Mouse (Mus musculus) ES-Bruce4 (cell line): ENCODE data around the gene Ints11.

ENCODE experiments used
- CTCF ChIP-seq: IDR thresholded peaks from one replicate; pipeline ENCODE4 v1.8.1; 2011; ENCODE audit warnings: low read depth, low read length
- EP300 ChIP-seq: IDR thresholded peaks from 2 replicates; pipeline ENCODE4 v1.6.1; 2011; ENCODE audit warnings: low read depth, low read length; ENCODE audit not compliant: insufficient read depth
- POLR2A ChIP-seq: IDR thresholded peaks from one replicate; pipeline ENCODE4 v1.8.1; 2011; ENCODE audit warnings: low read length; ENCODE audit not compliant: insufficient read depth

DNA sequence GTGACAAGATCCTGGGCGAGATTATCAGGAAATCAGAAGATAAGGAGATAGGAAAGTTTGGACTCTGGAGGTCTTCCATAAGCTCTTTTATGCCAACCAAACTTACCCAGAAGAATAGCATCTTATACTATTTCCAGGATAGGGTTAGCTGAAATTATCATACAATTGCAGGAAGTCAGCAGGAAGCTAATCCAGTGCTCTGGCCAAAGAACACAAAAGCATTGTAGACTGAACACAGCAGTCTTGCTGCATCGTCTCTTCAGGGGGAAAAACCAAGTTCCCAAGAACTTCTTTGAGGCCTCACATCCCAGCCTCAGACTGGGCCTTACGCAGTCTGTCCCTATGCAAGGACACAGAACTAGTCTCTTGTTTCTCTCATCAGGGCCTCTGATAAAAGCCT is 14.2 kb downstream of the Ints11 start:
- TF ChIP-seq POLR2A (no peak), CTCF (no peak), EP300 (no peak)
